Mouse (Mus musculus) forebrain, postnatal 0 days (tissue): Measurements from ENCODE around the gene Klf14. TPM values are rescaled to one million over a fixed set of nuclear protein-coding genes. Genes with fewer than 3 reads are reported as not detected.
A peak's percentile ranks its signal among the peaks of the same experiment; 100 is the strongest.

Source experiments
- ATAC-seq: fragments of 200-750 bp; cut with Nextera tagmentation; 2 replicates; pipeline ENCODE4 v1.8.0; 2017; ENCODE audit warnings: mild to moderate bottlenecking, moderate library complexity
- DNase-seq: peaks from one replicate; pipeline ENCODE4 v3.0.0-alpha.2; 2015
- H3K27ac ChIP-seq: fragments of 300-500 bp; sonication (generic); 2 replicates; pipeline ENCODE4 v1.5.1; 2014; ENCODE audit warnings: low read depth, mild to moderate bottlenecking, antibody characterized with exemption, low read length, moderate library complexity, mixed read lengths
- H3K27me3 ChIP-seq: fragments of 300-500 bp; sonication (generic); 2 replicates; pipeline ENCODE4 v1.6.1; 2014; ENCODE audit warnings: mild to moderate bottlenecking, low read length, mixed read lengths; ENCODE audit not compliant: insufficient read depth
- H3K36me3 ChIP-seq: fragments of 300-500 bp; sonication (generic); 2 replicates; pipeline ENCODE4 v1.6.1; 2014; ENCODE audit warnings: mild to moderate bottlenecking, moderate library complexity; ENCODE audit not compliant: insufficient read depth
- H3K4me1 ChIP-seq: fragments of 300-500 bp; sonication (generic); 2 replicates; pipeline ENCODE4 v1.6.1; 2014; ENCODE audit warnings: antibody characterized with exemption; ENCODE audit not compliant: insufficient read depth
- H3K4me2 ChIP-seq: fragments of 300-500 bp; sonication (generic); 2 replicates; pipeline ENCODE4 v1.6.1; 2014; ENCODE audit warnings: low read depth, mild to moderate bottlenecking, moderate library complexity
- H3K4me3 ChIP-seq: fragments of 300-500 bp; sonication (generic); 2 replicates; pipeline ENCODE4 v1.5.1; 2014; ENCODE audit warnings: low read depth, low read length, mixed read lengths
- H3K9ac ChIP-seq: fragments of 300-500 bp; sonication (generic); 2 replicates; pipeline ENCODE4 v1.6.1; 2014; ENCODE audit warnings: mild to moderate bottlenecking
- H3K9me3 ChIP-seq: fragments of 300-500 bp; sonication (generic); 2 replicates; pipeline ENCODE4 v1.6.1; 2016; ENCODE audit warnings: low read length
- CTCF ChIP-seq: sonication (generic); IDR thresholded peaks from 2 replicates; pipeline ENCODE4 v1.5.1; 2016; ENCODE audit warnings: antibody characterized with exemption, control low read depth, low read depth
- WGBS: fragments of 180-500 bp; shearing (Covaris S2); extraction: QIAGEN DNeasy Blood & Tissue Kit; methylation state at CpG from one replicate; pipeline ENCODE4 v1.1.7; 2014; 5-methylcytosine and 5-hydroxymethylcytosine counted together
- polyA plus RNA-seq: library from polyadenylated mRNA; unstranded; fragments of >200 nt; fragmentation: Nextera tagmentation; extraction: Ambion mirVana; gene quantifications from 2 replicates; pipeline ENCODE4 v1.2.1, GENCODE M21; 2015
- total RNA-seq: library from RNA; depleted of rRNA; stranded (reverse); fragments of >200 nt; gene quantifications from 2 replicates; pipeline ENCODE4 v1.2.3, GENCODE M21; 2014; rRNA removed

Klf14 gene
- total and polyA plus RNA-seq, 2 experiments from 2014 or later = 0.76 to 0.95 TPM

DNA sequence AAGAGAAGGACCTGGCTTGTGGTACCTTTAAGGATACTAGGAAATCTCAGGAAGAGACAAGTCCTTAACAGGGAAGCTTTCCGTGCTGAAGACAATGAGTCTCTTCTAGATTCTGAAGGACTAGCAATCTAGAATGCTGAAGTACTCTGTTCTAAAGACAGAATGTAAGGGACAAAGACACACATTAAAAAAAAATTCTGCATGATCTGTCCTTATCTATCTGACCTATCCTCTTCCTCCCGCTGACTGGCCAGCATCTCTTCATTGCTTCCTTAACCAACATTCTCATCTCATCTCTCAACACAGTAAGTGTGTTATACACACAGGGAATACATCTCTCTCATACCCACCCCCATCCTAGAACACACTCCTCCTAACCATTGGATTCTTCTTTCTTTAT is 43.4 kb downstream of the Klf14 start, which contains the start of gene Tsga13:
Gene Tsga13 (minus strand): TSS at position 101 of the 400 bp plus-strand sequence.
- 91% methylated on average over 2 of the region's 2 CpGs for WGBS
- ATAC-seq = no peak

DNA sequence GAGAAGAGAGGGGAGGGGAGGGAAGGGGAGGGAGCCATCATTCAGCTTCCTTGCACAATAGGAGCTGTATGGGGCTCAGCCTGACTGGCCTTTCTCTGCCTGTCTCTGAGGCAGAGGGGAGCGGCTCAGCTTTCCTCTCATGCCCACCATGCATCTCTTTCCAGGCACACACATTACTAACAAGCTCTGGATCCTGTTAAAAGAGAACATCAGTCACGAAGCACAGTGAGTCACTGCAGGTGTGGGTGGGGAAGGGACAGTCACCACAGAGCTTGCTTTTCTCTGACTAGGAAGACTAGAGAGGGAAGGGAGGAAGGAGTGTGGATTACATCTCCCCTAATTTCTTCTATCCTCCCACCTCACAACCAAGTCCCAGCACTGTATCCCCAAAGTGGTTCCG is 50.9 kb downstream of the Klf14 start:
- peak; percentile 42 for ATAC-seq
- peak; percentile 6 for DNase-seq
- WGBS = 33% methylated on average over 3 of the region's 3 CpGs
- no peak overlapping the region for H3K4me2 ChIP-seq
- no peak overlapping the region for H3K4me3 ChIP-seq
- no peak for TF ChIP-seq CTCF
- H3K4me1 ChIP-seq = no peaks in the 10 kb centered on the region
- H3K9me3 ChIP-seq = no peaks in the 10 kb centered on the region
- H3K27me3 ChIP-seq = no peaks in the 10 kb centered on the region
- peak overlapping the region; percentile 54 for H3K27ac ChIP-seq
- H3K36me3 ChIP-seq = no peaks in the 10 kb centered on the region
- H3K9ac ChIP-seq = no peak overlapping the region

More for the DNA sequence above, 43.4 kb downstream of the Klf14 start, which contains the start of gene Tsga13:
- no peak for TF ChIP-seq CTCF
- no peak within 1 kb of the TSS for H3K27ac ChIP-seq
- H3K4me3 ChIP-seq = no peak within 1 kb of the TSS
- no peak within 1 kb of the TSS for H3K9ac ChIP-seq
- no peaks in the 10 kb centered on the region for H3K27me3 ChIP-seq
- H3K4me2 ChIP-seq = no peak within 1 kb of the TSS
- no peaks in the 10 kb centered on the region for H3K9me3 ChIP-seq
- no peak for DNase-seq
- no peaks in the 10 kb centered on the region for H3K36me3 ChIP-seq
- 0 out of 2 replicates have a peak, but pooled peaks cover 2% of the 10 kb centered on the region for H3K4me1 ChIP-seq

Other genes starting within 250 kb of the Klf14 start
- gene Mest, start 235.5 kb downstream of the Klf14 start, total RNA-seq = 127 and 212 TPM in 2 replicates
- gene Mest, start 235.5 kb downstream of the Klf14 start, polyA plus RNA-seq = 90.4 and 146 TPM in 2 replicates
- 55.9 and 73.0 TPM in 2 replicates for gene Copg2, start 62.3 kb downstream of the Klf14 start, total RNA-seq
- 22.2 and 24.1 TPM in 2 replicates for gene Copg2, start 62.3 kb downstream of the Klf14 start, polyA plus RNA-seq
- gene Tsga13, start 43.5 kb downstream of the Klf14 start, total RNA-seq = 0.15 TPM in 1 of 2 replicates, not detected in the other
- gene Tsga13, start 43.5 kb downstream of the Klf14 start, polyA plus RNA-seq = 0.43 and 0.74 TPM in 2 replicates